Mouse (Mus musculus) cortical plate, adult 2 months (tissue): ENCODE results near the gene Slc17a5. TPM values are rescaled to one million over a fixed set of nuclear protein-coding genes. Genes with fewer than 3 reads are reported as not detected.

ENCODE experiments used
- H3K27ac ChIP-seq: fragments of 200-500 bp; 2 replicates; pipeline ENCODE4 v1.5.1; 2012; ENCODE audit warnings: low read length, control low read depth, inconsistent platforms; ENCODE audit not compliant: insufficient read depth
- H3K4me1 ChIP-seq: fragments of 200-500 bp; 2 replicates; pipeline ENCODE4 v1.6.1; 2011; ENCODE audit warnings: low read length; ENCODE audit not compliant: control insufficient read depth, insufficient read depth
- H3K4me3 ChIP-seq: fragments of 200-500 bp; 2 replicates; pipeline ENCODE4 v1.5.1; 2011; ENCODE audit warnings: mild to moderate bottlenecking, low read length, control low read depth; ENCODE audit not compliant: insufficient read depth
- CTCF ChIP-seq: fragments of 200-500 bp; IDR thresholded peaks from 2 replicates; pipeline ENCODE4 v1.5.1; 2011; ENCODE audit warnings: mild to moderate bottlenecking, control low read depth, low read length; ENCODE audit not compliant: insufficient read depth; ENCODE audit errors: extremely low read depth
- POLR2A ChIP-seq: fragments of 200-500 bp; IDR thresholded peaks from 2 replicates; pipeline ENCODE4 v1.6.1; 2011; ENCODE audit warnings: mild to moderate bottlenecking, low read length, control low read depth; ENCODE audit not compliant: insufficient read depth; ENCODE audit errors: extremely low read depth
- polyA plus RNA-seq: library from polyadenylated mRNA; depleted of rRNA; stranded (reverse); fragments of >200 nt; gene quantifications from 2 replicates; pipeline ENCODE4 v1.2.3, GENCODE M21; 2012

Slc17a5 gene
- polyA plus RNA-seq, 1 experiment: 17.4 TPM

DNA sequence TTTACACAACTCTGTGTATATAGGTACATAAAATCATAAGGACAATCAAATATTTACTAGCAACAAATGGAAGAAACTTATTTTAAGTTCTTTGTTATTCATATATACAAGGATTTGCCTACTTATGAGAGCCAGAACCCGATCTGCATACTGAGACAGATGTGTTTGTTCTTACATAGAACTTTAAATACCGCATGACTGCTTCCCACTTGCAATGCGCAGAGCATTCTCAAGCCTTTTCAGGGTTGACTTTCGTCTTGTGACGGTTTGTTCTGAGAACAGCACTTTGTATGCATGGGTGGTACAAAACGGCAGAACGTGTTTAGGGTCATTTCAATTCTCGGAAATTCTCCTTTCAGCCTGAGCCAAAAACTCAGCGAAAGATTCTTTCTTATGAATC is 17.9 kb downstream of the Slc17a5 start:
- Histone ChIP-seq H3K4me1 (no peaks in the 10 kb centered on the region; the same call in 1 of the 2 replicates), H3K27ac (no peak overlapping the region), H3K4me3 (no peak overlapping the region)
- TF ChIP-seq CTCF (no peak), POLR2A (no peak)

DNA sequence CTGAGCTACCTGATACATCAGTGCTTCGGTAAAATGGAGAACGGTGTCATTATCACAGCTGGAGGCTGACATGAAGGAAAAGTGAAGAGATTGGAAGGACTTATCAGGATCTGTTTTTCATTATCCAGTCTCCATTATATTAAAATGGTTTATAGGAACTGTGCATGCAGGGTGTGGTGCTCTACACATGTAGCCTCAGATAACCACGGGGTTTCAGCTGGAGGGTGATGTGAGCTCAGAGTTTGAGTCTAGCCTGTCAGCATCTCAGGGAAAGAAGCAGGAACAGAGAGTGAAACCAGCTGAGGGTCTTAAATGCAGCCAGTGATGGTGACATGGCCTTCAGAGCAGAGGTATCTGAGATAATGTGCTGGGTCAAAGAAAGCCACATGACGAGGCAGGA is 28.4 kb downstream of the Slc17a5 start:
- Histone ChIP-seq H3K4me1 (no peaks in the 10 kb centered on the region), H3K27ac (no peak overlapping the region), H3K4me3 (no peak overlapping the region)
- TF ChIP-seq CTCF: no peak
- no peak for TF ChIP-seq POLR2A

DNA sequence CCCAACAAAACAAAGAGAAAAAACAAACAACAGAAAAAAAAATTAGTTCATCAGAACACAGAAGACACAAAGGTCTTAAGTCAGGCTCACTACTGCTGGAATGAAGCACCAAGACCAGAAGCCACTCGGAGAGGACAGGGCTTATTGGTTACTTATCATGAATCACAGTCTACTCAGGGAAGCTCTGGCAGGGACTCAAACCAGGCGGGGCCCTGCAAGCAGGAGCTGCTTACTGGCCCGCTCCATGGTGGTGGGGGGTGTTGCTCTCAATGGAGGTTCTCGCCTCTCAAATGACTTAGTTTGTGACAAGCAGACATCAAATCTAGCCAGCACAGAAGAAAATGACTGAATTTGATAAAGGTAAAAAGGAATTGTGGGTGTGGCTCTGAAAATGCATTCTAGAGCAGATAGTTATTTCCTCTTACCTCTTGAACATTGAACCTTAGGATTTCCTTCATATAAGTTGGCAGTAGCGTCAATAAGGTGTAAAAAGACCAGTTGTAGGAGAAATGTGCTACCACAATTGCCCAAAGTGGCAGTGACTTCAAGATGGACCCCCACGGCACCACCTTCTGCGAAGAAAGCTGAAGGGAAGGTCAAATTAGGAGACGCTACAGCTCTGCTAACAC is 29.1 kb downstream of the Slc17a5 start:
- TF ChIP-seq POLR2A (no peak), CTCF (no peak)
- no peak overlapping the region for H3K27ac ChIP-seq
- H3K4me1 ChIP-seq: no peaks in the 10 kb centered on the region
- no peak overlapping the region for H3K4me3 ChIP-seq

DNA sequence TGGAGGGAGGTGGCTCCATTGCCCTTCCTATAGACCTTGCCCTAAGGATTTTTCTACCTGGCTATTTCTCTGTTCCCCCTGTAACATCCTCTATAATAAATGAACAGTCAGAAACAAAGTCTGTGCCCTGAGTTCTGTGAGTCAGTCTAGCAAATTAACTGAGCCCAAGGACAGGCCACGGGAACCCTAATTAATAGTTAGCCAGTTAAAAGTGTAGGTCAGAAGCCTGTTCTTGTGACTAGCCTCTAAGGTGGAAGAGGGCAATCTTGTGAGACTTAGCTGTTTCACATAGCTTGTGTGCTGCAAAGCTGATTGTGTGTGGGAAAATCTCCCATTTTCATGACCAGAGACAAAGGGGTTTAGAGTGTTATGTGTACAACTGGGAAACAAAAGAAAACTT is 30.8 kb downstream of the Slc17a5 start:
- Histone ChIP-seq H3K4me1 (no peaks in the 10 kb centered on the region), H3K4me3 (no peak overlapping the region), H3K27ac (no peak overlapping the region)
- TF ChIP-seq POLR2A (no peak), CTCF (no peak)

DNA sequence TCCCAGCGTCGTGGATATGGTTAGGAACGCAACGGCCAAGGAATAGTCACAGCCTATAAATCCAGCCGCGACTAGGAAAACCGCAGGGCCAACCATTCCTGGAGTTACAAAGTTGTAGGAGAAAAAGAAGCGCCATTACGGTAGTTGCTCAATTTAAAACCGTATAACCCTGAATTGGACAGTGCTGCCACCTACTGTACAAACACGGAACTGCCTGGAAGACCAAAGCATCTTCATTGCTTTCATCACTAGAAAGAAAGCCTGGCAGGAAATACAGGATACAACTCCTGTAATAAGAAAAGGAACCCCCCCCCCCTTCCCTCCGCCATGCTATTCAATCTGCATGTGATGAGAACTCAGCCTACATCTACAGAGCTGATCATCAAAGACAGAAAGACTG is 34.9 kb downstream of the Slc17a5 start:
- Histone ChIP-seq H3K4me3 (no peak overlapping the region), H3K27ac (no peak overlapping the region), H3K4me1 (no peaks in the 10 kb centered on the region)
- TF ChIP-seq POLR2A (no peak), CTCF (peak; percentile 67; the same call in 1 of the 2 replicates)

DNA sequence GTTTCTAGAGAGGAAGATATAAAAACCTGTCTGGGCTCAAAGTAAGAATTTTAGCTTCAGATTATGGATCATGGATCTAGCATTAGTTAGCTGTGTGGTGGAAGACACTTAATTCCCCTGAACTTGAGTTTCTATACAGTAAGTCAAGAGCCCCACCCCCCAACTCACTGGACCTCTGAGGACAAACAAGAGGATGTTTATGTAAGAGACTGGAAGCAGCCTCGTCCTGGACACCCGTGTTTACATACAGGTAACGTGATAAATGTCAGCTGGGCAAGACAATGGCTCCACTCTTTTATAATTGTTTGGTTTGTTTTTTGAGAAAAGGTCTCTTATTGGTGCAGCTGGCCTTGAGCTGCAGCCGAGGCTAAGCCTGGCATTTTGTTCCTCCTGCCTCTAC is 36.1 kb downstream of the Slc17a5 start:
- TF ChIP-seq POLR2A: no peak
- TF ChIP-seq CTCF: no peak
- Histone ChIP-seq H3K4me3 (no peak overlapping the region), H3K4me1 (no peaks in the 10 kb centered on the region), H3K27ac (no peak overlapping the region)

DNA sequence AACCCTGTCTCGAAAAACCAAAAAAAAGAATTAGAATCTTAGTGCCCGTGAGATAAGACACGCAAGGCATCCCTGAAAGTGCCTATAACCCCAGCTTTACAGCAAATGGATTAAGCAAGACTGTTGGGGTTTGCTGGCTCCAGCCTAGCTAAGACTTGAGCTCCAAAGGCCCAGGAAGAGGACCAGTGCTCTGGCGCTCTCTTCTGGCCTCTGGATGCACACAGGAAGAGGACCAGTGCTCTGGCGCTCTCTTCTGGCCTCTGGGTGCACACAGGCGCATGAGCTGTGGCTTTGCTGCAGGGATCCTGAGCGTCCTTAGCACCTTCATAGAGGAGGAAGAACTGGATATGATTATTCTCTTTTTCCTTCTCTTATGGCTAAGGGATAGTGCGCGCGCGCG is 40.1 kb downstream of the Slc17a5 start:
- Histone ChIP-seq H3K4me3 (no peak overlapping the region), H3K4me1 (no peaks in the 10 kb centered on the region), H3K27ac (no peak overlapping the region)
- no peak for TF ChIP-seq POLR2A
- no peak for TF ChIP-seq CTCF

DNA sequence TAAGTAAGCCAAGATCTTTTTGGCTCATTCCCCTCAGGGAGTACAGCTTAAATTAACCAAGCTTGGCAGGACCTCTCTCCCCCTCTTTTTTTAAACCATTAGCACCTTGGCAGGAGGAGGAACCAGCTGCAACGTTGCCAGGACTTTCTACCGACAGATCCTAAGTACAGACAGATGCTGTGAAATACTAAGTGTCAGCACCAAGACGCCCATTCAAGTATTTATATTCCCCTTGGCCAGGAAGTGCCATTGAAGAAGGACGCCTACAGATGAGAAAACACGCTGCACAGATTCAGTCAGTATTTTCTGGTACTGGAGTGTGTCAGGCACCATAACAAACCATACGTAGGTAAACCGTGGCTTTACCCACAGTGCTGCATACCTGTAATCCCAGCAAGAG is 40.9 kb downstream of the Slc17a5 start:
- H3K4me1 ChIP-seq: no peaks in the 10 kb centered on the region
- H3K4me3 ChIP-seq: no peak overlapping the region
- TF ChIP-seq POLR2A: no peak
- no peak for TF ChIP-seq CTCF
- no peak overlapping the region for H3K27ac ChIP-seq

DNA sequence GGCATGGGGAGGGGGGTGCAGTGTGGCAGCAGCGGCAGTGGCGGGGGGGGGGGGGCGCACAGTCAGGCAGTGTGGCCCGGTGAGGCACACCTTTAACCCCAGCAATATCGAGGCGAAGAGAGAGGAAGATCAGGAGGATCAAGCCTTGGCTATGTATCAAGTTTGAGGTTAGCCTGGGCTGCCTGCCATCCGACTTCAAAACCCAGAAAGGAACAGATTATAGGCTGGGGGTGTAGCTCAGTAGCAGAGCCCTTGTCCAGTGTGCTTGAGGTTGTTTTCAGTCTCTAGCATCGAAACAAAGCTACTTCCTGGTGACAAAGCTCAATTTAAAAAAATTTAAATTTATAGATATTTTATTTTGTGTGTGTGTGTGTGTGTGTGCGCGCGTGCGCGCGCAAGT is 46.1 kb downstream of the Slc17a5 start:
- H3K4me1 ChIP-seq: no peaks in the 10 kb centered on the region
- TF ChIP-seq POLR2A (no peak), CTCF (no peak)
- H3K4me3 ChIP-seq: no peak overlapping the region
- H3K27ac ChIP-seq: no peak overlapping the region

DNA sequence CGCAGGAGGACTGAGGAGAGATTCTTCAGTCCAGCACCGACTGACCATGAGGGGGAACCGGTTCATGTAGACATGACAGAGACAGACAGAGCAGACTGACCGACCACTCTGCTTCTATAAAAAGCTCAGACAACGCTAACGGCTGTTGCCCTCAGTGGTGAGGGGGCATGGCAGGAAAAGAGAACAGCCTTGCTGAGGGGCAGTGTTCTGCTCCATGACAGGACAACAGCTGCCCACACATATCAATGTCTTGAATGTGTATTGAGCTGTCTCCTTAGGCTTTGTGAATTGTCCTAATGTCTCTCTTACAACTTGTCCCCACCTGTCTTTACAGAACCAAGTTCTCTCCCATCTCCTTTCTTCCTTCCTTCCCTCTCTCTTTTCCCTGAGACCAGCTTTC is 49.4 kb downstream of the Slc17a5 start:
- Histone ChIP-seq H3K27ac (no peak overlapping the region), H3K4me1 (no peaks in the 10 kb centered on the region), H3K4me3 (no peak overlapping the region)
- no peak for TF ChIP-seq CTCF
- no peak for TF ChIP-seq POLR2A
